Mouse (Mus musculus) G1E (cell line): ENCODE data around the gene Plpp3.

Experiments used
- CTCF ChIP-seq: IDR thresholded peaks from 2 replicates; pipeline ENCODE4 v1.5.1; 2012; ENCODE audit warnings: low read depth, low read length, inconsistent platforms, mixed read lengths
- GATA1 ChIP-seq: IDR thresholded peaks from 2 replicates; pipeline ENCODE4 v1.6.1; 2012; ENCODE audit warnings: borderline replicate concordance, low read length, inconsistent platforms, mixed read lengths
- POLR2AphosphoS5 ChIP-seq: IDR thresholded peaks from 2 replicates; pipeline ENCODE4 v1.6.1; 2012; ENCODE audit warnings: low read depth, low read length, inconsistent platforms; ENCODE audit not compliant: insufficient replicate concordance
- TAL1 ChIP-seq: conservative IDR thresholded peaks from 2 replicates; pipeline ENCODE4 v1.6.1; 2012; ENCODE audit warnings: low read depth, low read length, inconsistent platforms, mixed read lengths

DNA sequence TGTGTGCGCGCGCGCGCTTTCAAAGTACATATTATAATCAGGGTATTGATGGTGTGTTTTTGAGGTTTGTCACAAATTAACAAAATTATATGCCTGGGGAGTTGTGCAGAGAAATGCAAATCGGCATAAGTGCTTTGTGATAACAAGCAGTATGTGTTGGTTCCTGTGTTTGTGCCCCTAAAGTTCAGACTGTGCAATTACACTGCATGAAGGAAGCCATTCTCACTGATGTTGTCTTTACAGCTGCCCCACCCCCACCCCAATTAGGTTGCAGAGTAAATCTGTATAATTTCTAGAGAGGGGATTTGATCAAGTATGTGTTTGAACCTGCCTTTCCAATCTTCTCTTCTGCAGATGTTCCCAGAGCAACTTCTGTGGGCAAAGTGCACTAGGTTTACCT is 7.8 kb downstream of the Plpp3 start:
- TF ChIP-seq CTCF (no peak), GATA1 (no peak), POLR2AphosphoS5 (no peak), TAL1 (no peak)
